Mouse (Mus musculus) lung, embryonic 14.5 days (tissue): ENCODE measurements at regions not wholly inside any gene's neighbourhood (a gene's known extent, or its start where the extent isn't known, plus 50 kb on each side); places are given as distances from the start of the nearest gene placed in this dataset.
A peak's percentile ranks its signal among the peaks of the same experiment; 100 is the strongest.

Source experiments
- ATAC-seq: fragments of 200-750 bp; cut with Nextera tagmentation; 2 replicates; pipeline ENCODE4 v1.8.0; 2017; ENCODE audit warnings: mild to moderate bottlenecking, moderate TSS enrichment, moderate library complexity; ENCODE audit not compliant: insufficient read depth
- DNase-seq: peaks from one replicate; pipeline ENCODE4 v3.0.0-alpha.2; 2015
- H3K27ac ChIP-seq: fragments of 300-500 bp; sonication (generic); 2 replicates; pipeline ENCODE4 v1.5.1; 2014; ENCODE audit warnings: low read depth, mild to moderate bottlenecking, moderate library complexity
- H3K27me3 ChIP-seq: fragments of 300-500 bp; sonication (generic); 2 replicates; pipeline ENCODE4 v1.6.1; 2014; ENCODE audit warnings: low read length, control low read depth; ENCODE audit not compliant: insufficient read depth
- H3K36me3 ChIP-seq: fragments of 300-500 bp; sonication (generic); 2 replicates; pipeline ENCODE4 v1.6.1; 2014; ENCODE audit warnings: control low read depth; ENCODE audit not compliant: insufficient read depth
- H3K4me1 ChIP-seq: fragments of 300-500 bp; sonication (generic); 2 replicates; pipeline ENCODE4 v1.6.1; 2014; ENCODE audit warnings: antibody characterized with exemption, control low read depth; ENCODE audit not compliant: insufficient read depth
- H3K4me2 ChIP-seq: fragments of 300-500 bp; sonication (generic); 2 replicates; pipeline ENCODE4 v1.6.1; 2014; ENCODE audit warnings: mild to moderate bottlenecking
- H3K4me3 ChIP-seq: fragments of 300-500 bp; sonication (generic); 2 replicates; pipeline ENCODE4 v1.5.1; 2014; ENCODE audit warnings: low read depth, low read length
- H3K9ac ChIP-seq: fragments of 300-500 bp; sonication (generic); 2 replicates; pipeline ENCODE4 v1.6.1; 2014
- H3K9me3 ChIP-seq: fragments of 300-500 bp; sonication (generic); 2 replicates; pipeline ENCODE4 v1.6.1; 2016; ENCODE audit warnings: low read depth, low read length, control low read depth
- CTCF ChIP-seq: IDR thresholded peaks from 2 replicates; pipeline ENCODE4 v1.5.1; 2016; ENCODE audit warnings: antibody characterized with exemption, low read depth
- WGBS: fragments of 180-500 bp; shearing (Covaris S2); extraction: QIAGEN DNeasy Blood & Tissue Kit; methylation state at CpG from one replicate; pipeline ENCODE4 v1.1.7; 2014; 5-methylcytosine and 5-hydroxymethylcytosine counted together

GRCm38 (mm10) chr13:97453090-97453430 lies 212.2 kb downstream of the Enc1 start:
- H3K9ac ChIP-seq, result no peak overlapping the region
- no peak overlapping the region for H3K4me2 ChIP-seq
- no peaks in the 10 kb centered on the region for H3K36me3 ChIP-seq
- ATAC-seq (0 out of 2 replicates have a peak, but pooled peaks have one; percentile 35), DNase-seq (no peak)
- H3K27me3 ChIP-seq, result no peaks in the 10 kb centered on the region
- 25% methylated on average over 5 of the region's 5 CpGs for WGBS
- no peak overlapping the region for H3K4me3 ChIP-seq
- no peaks in the 10 kb centered on the region for H3K9me3 ChIP-seq
- no peak for TF ChIP-seq CTCF
- peaks cover 9% of the 10 kb centered on the region; the same call in 1 of the 2 replicates for H3K4me1 ChIP-seq
- peak overlapping the region; percentile 33; the same call in 1 of the 2 replicates for H3K27ac ChIP-seq

- Histone ChIP-seq H3K36me3 (no peaks in the 10 kb centered on the region), H3K9ac (no peak overlapping the region), H3K27ac (no peak overlapping the region), H3K9me3 (no peaks in the 10 kb centered on the region), H3K27me3 (no peaks in the 10 kb centered on the region), H3K4me2 (no peak overlapping the region), H3K4me1 (peaks cover 9% of the 10 kb centered on the region; the same call in 1 of the 2 replicates), H3K4me3 (no peak overlapping the region)
- TF ChIP-seq CTCF, result no peak
- WGBS, result 23% methylated on average over 11 of the region's 11 CpGs
- ATAC-seq, result no peak
- no peak for DNase-seq
Observed at GRCm38 (mm10) chr13:97452386-97453089, 211.6 kb downstream of the Enc1 start.

GRCm38 (mm10) chr13:97451276-97451675 lies 210.4 kb downstream of the Enc1 start:
- no peak for DNase-seq
- no peak for ATAC-seq
- Histone ChIP-seq H3K4me1 (peaks cover 9% of the 10 kb centered on the region; the same call in 1 of the 2 replicates), H3K9me3 (no peaks in the 10 kb centered on the region), H3K27me3 (no peaks in the 10 kb centered on the region), H3K4me3 (no peak overlapping the region), H3K9ac (no peak overlapping the region), H3K36me3 (no peaks in the 10 kb centered on the region), H3K27ac (no peak overlapping the region), H3K4me2 (no peak overlapping the region)
- no peak for TF ChIP-seq CTCF
- WGBS, result 42% methylated on average over 10 of the region's 10 CpGs

- no peak for TF ChIP-seq CTCF
- Histone ChIP-seq H3K9ac (no peak overlapping the region), H3K27me3 (no peaks in the 10 kb centered on the region), H3K4me2 (no peak overlapping the region), H3K4me1 (peaks cover 12% of the 10 kb centered on the region; the same call in 1 of the 2 replicates), H3K4me3 (no peak overlapping the region), H3K27ac (no peak overlapping the region), H3K9me3 (no peaks in the 10 kb centered on the region), H3K36me3 (no peaks in the 10 kb centered on the region)
- WGBS, result 97% methylated on average over 1 of the region's 1 CpGs
- no peak for ATAC-seq
- DNase-seq, result no peak
Observed at GRCm38 (mm10) chr13:97448123-97448522, 207.2 kb downstream of the Enc1 start.

GRCm38 (mm10) chr13:97443731-97444428 lies 203.0 kb downstream of the Enc1 start:
- no peak for TF ChIP-seq CTCF
- WGBS, result 59% methylated on average over 14 of the region's 14 CpGs
- Histone ChIP-seq H3K9me3 (no peaks in the 10 kb centered on the region), H3K27ac (no peak overlapping the region), H3K4me3 (no peak overlapping the region), H3K9ac (no peak overlapping the region), H3K27me3 (no peaks in the 10 kb centered on the region), H3K4me2 (no peak overlapping the region), H3K4me1 (peaks cover 27% of the 10 kb centered on the region), H3K36me3 (no peaks in the 10 kb centered on the region)
- DNase-seq (no peak), ATAC-seq (no peak)

- Histone ChIP-seq H3K9me3 (no peaks in the 10 kb centered on the region), H3K27ac (peak overlapping the region; percentile 19; the same call in 1 of the 2 replicates), H3K9ac (no peak overlapping the region), H3K27me3 (no peaks in the 10 kb centered on the region), H3K4me1 (peaks cover 32% of the 10 kb centered on the region), H3K4me3 (no peak overlapping the region), H3K4me2 (no peak overlapping the region), H3K36me3 (no peaks in the 10 kb centered on the region)
- 73% methylated on average over 1 of the region's 1 CpGs for WGBS
- ATAC-seq, result no peak
- no peak for TF ChIP-seq CTCF
- no peak for DNase-seq
Observed at GRCm38 (mm10) chr13:97442806-97443205, 201.9 kb downstream of the Enc1 start.

GRCm38 (mm10) chr13:97442283-97442682 lies 201.4 kb downstream of the Enc1 start:
- H3K4me2 ChIP-seq, result no peak overlapping the region; the same call in 1 of the 2 replicates
- no peak for ATAC-seq

More at GRCm38 (mm10) chr13:97442283-97442682, 201.4 kb downstream of the Enc1 start:
- Histone ChIP-seq H3K36me3 (no peaks in the 10 kb centered on the region), H3K4me1 (peaks cover 32% of the 10 kb centered on the region), H3K9me3 (no peaks in the 10 kb centered on the region), H3K27me3 (no peaks in the 10 kb centered on the region), H3K27ac (peak overlapping the region; percentile 34; the same call in 1 of the 2 replicates), H3K4me3 (no peak overlapping the region), H3K9ac (no peak overlapping the region)
- TF ChIP-seq CTCF, result no peak
- DNase-seq, result peak; percentile 54
- WGBS, result 33% methylated on average over 10 of the region's 10 CpGs
